Mouse (Mus musculus): ENCODE measurements around the gene Copz2. TPM values are rescaled to one million over a fixed set of nuclear protein-coding genes. Genes with fewer than 3 reads are reported as not detected.

Gene Copz2
- polyA plus RNA-seq, 1 experiment from 2014 or later = 20.0 TPM

GRCm38 (mm10) chr11:96910003-96910402 is 60.3 kb downstream of the Copz2 start:
- H3K36me3 ChIP-seq = peaks cover 52% of the 10 kb centered on the region
- H3K9ac ChIP-seq = no peak overlapping the region
- 36% methylated on average over 7 of the region's 7 CpGs for WGBS (ENCODE audit: insufficient replicate concordance)
- peaks cover 28% of the 10 kb centered on the region for H3K4me1 ChIP-seq (replicated peaks)
- H3K9me3 ChIP-seq (replicated peaks) = no peaks in the 10 kb centered on the region
- no peak overlapping the region for H3K4me3 ChIP-seq (replicated peaks)
- DNase-seq (peak; percentile 58), ATAC-seq (ENCODE audit: low read depth) (peak; percentile 43; the same call in 1 of the 2 replicates)
- no peak overlapping the region for H3K4me2 ChIP-seq
- H3K27me3 ChIP-seq = no peaks in the 10 kb centered on the region
- H3K27ac ChIP-seq = no peak overlapping the region

MicroRNAs within 50 kb of the gene (microRNA counts, 519-probe panel; counts per million panel counts)
- microRNA mmu-miR-152 = 5,461 counts per million, percentile 61 among the panel's probes with 10 or more counts

Small RNA genes within 50 kb of the gene (microRNA-seq; reads per million reads assigned to microRNA genes)
- 87.2 reads per million, percentile 49 among the genes with 10 or more reads in this experiment for gene Mir152

Other genes starting within 250 kb of the Copz2 start
- gene Snx11, start 72.3 kb upstream of the Copz2 start, polyA plus RNA-seq (2015; fragmentation: Nextera tagmentation; extraction: Ambion mirVana) = 9.7 and 10.6 TPM in 2 replicates
- 47.5 and 51.9 TPM in 2 replicates for gene Cbx1, start 60.7 kb upstream of the Copz2 start, polyA plus RNA-seq (2015; fragmentation: Nextera tagmentation; extraction: Ambion mirVana)
- gene Nfe2l1, start 19.9 kb upstream of the Copz2 start, polyA plus RNA-seq (2015; fragmentation: Nextera tagmentation; extraction: Ambion mirVana) = 19.2 and 20.2 TPM in 2 replicates
- gene Cdk5rap3, start 66.6 kb downstream of the Copz2 start, polyA plus RNA-seq (2015; fragmentation: Nextera tagmentation; extraction: Ambion mirVana) = 39.6 and 44.4 TPM in 2 replicates
- 4.4 and 5.2 TPM in 2 replicates for gene Prr15l, start 78.2 kb downstream of the Copz2 start, polyA plus RNA-seq (2015; fragmentation: Nextera tagmentation; extraction: Ambion mirVana)
- 652 and 660 TPM in 2 replicates for gene Pnpo, start 94.1 kb downstream of the Copz2 start, polyA plus RNA-seq (2015; fragmentation: Nextera tagmentation; extraction: Ambion mirVana)
- gene Sp2, start 133.1 kb downstream of the Copz2 start, polyA plus RNA-seq (2015; fragmentation: Nextera tagmentation; extraction: Ambion mirVana) = 13.0 and 15.3 TPM in 2 replicates
- gene Sp6, start 163.5 kb downstream of the Copz2 start, polyA plus RNA-seq (2015; fragmentation: Nextera tagmentation; extraction: Ambion mirVana) = 0.05 and 0.08 TPM in 2 replicates
- gene Scrn2, start 180.1 kb downstream of the Copz2 start, polyA plus RNA-seq (2015; fragmentation: Nextera tagmentation; extraction: Ambion mirVana) = 10.0 and 11.2 TPM in 2 replicates
- 0.29 and 0.38 TPM in 2 replicates for gene Lrrc46, start 191.5 kb downstream of the Copz2 start, polyA plus RNA-seq (2015; fragmentation: Nextera tagmentation; extraction: Ambion mirVana)
- 45.7 and 51.4 TPM in 2 replicates for gene Mrpl10, start 191.7 kb downstream of the Copz2 start, polyA plus RNA-seq (2015; fragmentation: Nextera tagmentation; extraction: Ambion mirVana)
- gene Osbpl7, start 200.8 kb downstream of the Copz2 start, polyA plus RNA-seq (2015; fragmentation: Nextera tagmentation; extraction: Ambion mirVana) = 2.3 and 2.7 TPM in 2 replicates